Mouse (Mus musculus): Measurements from ENCODE around the gene Ube2r2. TPM values are rescaled to one million over a fixed set of nuclear protein-coding genes. Genes with fewer than 3 reads are reported as not detected.

Gene Ube2r2
- polyA plus RNA-seq, 1 experiment from 2014 or later = 81.7 TPM

DNA sequence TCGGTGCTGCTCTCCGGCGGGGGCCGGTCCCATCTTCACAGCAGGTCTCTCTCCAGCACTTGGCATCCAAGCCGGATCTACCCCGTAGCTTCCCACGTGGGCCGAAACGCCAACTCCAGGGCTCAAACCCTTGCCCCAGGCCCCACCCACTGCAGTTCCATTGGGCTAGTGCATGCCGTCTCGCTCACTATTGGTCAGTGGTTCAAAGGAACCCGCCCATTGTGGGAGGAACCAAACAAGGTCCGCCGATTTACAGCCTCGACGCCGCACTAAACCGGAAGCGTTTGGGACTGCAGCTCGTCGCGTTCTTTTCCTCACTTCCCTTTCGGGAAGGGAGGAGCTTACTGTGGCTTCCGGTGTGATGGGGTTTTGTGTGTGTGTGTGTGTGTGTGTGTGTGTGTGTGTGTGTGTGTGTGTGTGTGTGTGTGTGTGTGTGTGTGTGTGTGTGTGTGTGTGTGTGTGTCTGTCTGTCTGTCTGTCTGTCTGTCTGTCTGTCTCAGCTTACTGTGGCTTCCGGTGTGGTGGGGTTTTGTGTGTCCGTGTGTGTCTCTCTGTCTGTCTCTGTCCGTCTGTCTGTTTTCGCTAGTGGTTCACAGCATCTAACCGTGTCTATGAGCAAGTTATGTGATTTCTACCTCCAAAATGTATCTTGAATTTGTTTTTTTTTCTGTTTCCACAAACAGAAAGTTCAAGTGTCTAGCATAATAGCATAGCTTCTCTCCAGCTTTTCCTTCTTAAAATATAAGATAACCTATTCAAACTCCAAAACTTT lies 11.2 kb upstream of the Ube2r2 start, which contains the start of gene Nol6:
Gene Nol6, minus strand, starts transcription at position 276 of the 772 bp plus-strand sequence.
- no peaks in the 10 kb centered on the region for H3K27me3 ChIP-seq
- H3K9me3 ChIP-seq (replicated peaks) = no peaks in the 10 kb centered on the region
- peak within 1 kb of the TSS; percentile 47 for H3K9ac ChIP-seq
- peak within 1 kb of the TSS; percentile 89 for H3K4me2 ChIP-seq
- ATAC-seq (replicated peaks; ENCODE audit: low FRiP score) = peak; percentile 99
- peaks cover 39% of the 10 kb centered on the region for H3K36me3 ChIP-seq
- 2% methylated on average over 29 of the region's 29 CpGs for WGBS
- no peak within 1 kb of the TSS for H3K27ac ChIP-seq
- peaks cover 12% of the 10 kb centered on the region for H3K4me1 ChIP-seq
- peak within 1 kb of the TSS; percentile 64 for H3K4me3 ChIP-seq (replicated peaks)

- Histone ChIP-seq H3K4me1 (peaks cover 2% of the 10 kb centered on the region), H3K9ac (no peak overlapping the region)
- WGBS = 1% methylated on average over 2 of the region's 2 CpGs
Measured at GRCm38 (mm10) chr4:41129406-41129805, 6.1 kb upstream of the Ube2r2 start.

GRCm38 (mm10) chr4:41129836-41130235 lies 5.7 kb upstream of the Ube2r2 start:
- no peak overlapping the region for H3K9ac ChIP-seq
- no peaks in the 10 kb centered on the region for H3K36me3 ChIP-seq
- peaks cover 6% of the 10 kb centered on the region for H3K4me1 ChIP-seq
- H3K4me2 ChIP-seq = no peak overlapping the region
- H3K27me3 ChIP-seq = no peaks in the 10 kb centered on the region
- H3K27ac ChIP-seq = no peak overlapping the region
- H3K9me3 ChIP-seq (replicated peaks) = no peaks in the 10 kb centered on the region
- no peak overlapping the region for H3K4me3 ChIP-seq (replicated peaks)
- ATAC-seq (replicated peaks; ENCODE audit: low FRiP score) = no peak
- WGBS = 80% methylated on average over 3 of the region's 3 CpGs

More at GRCm38 (mm10) chr4:41129406-41129805, 6.1 kb upstream of the Ube2r2 start:
- Histone ChIP-seq H3K9me3 (replicated peaks) (no peaks in the 10 kb centered on the region), H3K27me3 (no peaks in the 10 kb centered on the region), H3K4me2 (no peak overlapping the region), H3K27ac (no peak overlapping the region), H3K36me3 (no peaks in the 10 kb centered on the region), H3K4me3 (replicated peaks) (no peak overlapping the region)
- peak; percentile 81 for ATAC-seq (replicated peaks; ENCODE audit: low FRiP score)

DNA sequence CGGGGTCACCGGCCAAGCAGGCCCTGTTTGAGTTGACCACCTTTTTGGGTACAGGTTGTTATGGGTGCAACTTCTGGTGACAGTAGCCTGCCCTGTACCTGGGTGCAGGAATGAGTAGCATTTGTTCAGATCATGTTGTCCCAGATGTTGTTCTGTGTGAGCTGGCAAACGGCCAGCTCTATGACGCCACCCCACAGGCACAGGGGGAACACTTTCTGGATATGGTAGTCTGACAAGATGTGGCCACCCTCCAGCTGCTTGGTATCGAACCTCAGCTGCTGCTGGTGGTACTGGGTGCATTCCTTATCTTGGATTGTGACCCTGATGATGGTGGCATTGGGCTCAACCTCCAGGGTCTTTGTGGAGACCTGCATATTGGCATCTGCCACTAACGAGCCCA lies 3.1 kb upstream of the Ube2r2 start:
- WGBS = 83% methylated on average over 6 of the region's 6 CpGs

DNA sequence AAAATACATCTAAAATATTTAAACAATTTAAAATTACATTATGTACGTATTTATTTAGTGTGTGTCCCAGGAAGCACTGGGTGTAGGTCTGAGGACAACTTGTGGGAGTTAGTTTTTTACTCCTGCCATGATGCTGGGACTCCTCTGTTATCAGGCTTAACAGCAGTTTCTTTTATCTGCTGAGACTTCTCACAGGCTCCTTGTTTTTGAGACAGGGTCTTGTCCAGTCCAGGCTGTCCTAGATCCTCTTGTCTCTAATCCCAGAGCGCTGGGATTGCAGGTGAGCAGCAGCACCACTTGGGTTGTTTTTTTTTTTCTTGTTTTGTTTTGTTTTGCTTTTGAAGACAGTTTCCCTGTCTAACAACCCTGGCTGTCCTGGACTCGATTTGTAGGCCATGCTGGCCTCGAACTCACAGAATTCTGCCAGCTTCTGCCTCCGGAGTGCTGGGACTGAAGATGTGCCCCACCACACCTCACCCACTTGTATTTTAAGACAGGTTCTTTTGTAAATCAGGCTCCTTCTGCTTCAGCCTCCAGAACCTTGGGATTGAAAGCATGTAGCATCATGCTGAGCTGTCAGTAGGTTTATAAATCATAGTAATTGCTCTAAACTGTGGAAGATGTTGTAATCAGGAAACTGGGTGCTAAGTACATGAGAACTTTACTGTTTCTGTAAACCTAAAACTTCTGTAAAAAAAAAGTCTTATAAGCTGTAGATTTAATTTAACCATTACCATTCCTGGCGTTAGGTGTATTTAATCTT lies 1.8 kb upstream of the Ube2r2 start:
- Histone ChIP-seq H3K9ac (no peak overlapping the region), H3K27ac (no peak overlapping the region), H3K27me3 (no peaks in the 10 kb centered on the region), H3K4me3 (replicated peaks) (no peak overlapping the region), H3K4me1 (peaks cover 15% of the 10 kb centered on the region), H3K36me3 (peaks cover 6% of the 10 kb centered on the region), H3K9me3 (replicated peaks) (no peaks in the 10 kb centered on the region), H3K4me2 (no peak overlapping the region)
- no peak for ATAC-seq (replicated peaks; ENCODE audit: low FRiP score)
- WGBS = 60% methylated on average over 6 of the region's 6 CpGs

More for the DNA sequence above, 3.1 kb upstream of the Ube2r2 start:
- Histone ChIP-seq H3K4me3 (replicated peaks) (no peak overlapping the region), H3K9me3 (replicated peaks) (no peaks in the 10 kb centered on the region), H3K4me2 (no peak overlapping the region), H3K27me3 (no peaks in the 10 kb centered on the region), H3K9ac (no peak overlapping the region), H3K36me3 (no peaks in the 10 kb centered on the region), H3K27ac (no peak overlapping the region), H3K4me1 (peaks cover 11% of the 10 kb centered on the region)
- no peak for ATAC-seq (replicated peaks; ENCODE audit: low FRiP score)

- H3K27me3 ChIP-seq = no peaks in the 10 kb centered on the region
- H3K36me3 ChIP-seq = peaks cover 16% of the 10 kb centered on the region
- H3K27ac ChIP-seq = peak overlapping the region; percentile 99
- peaks cover 15% of the 10 kb centered on the region for H3K4me1 ChIP-seq
- H3K4me2 ChIP-seq = peak overlapping the region; percentile 77
- ATAC-seq (replicated peaks; ENCODE audit: low FRiP score) = peak; percentile 95
- peak overlapping the region; percentile 90 for H3K4me3 ChIP-seq (replicated peaks)
- no peaks in the 10 kb centered on the region for H3K9me3 ChIP-seq (replicated peaks)
- peak overlapping the region; percentile 98 for H3K9ac ChIP-seq
- whole genome bisulfite sequencing = under 1% methylated on average over 35 of the region's 70 CpGs
Measured at GRCm38 (mm10) chr4:41134935-41135710, 420 bp upstream of the Ube2r2 start.

DNA sequence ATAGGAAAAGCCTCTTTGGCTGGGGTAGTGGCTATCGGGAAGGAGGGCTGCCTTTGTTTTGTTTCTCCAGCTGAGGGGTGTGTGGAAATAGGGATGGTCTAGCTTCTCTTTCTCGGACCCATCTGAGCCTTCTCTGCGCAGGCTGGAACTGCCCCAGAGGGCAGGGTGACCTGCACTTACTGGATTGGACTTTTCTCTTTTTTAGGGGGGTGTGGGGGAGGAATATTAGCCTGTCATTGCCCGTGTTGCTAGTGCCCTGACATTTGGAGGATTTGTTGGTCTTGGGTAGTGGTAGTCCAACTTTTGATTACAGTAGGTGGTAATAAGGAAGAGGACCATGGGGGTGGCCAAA lies 887 bp downstream of the Ube2r2 start:
- Histone ChIP-seq H3K27me3 (no peaks in the 10 kb centered on the region), H3K9me3 (replicated peaks) (no peaks in the 10 kb centered on the region), H3K27ac (peak overlapping the region; percentile 99), H3K4me3 (replicated peaks) (peak overlapping the region; percentile 90), H3K4me1 (peaks cover 19% of the 10 kb centered on the region), H3K36me3 (peaks cover 27% of the 10 kb centered on the region), H3K4me2 (peak overlapping the region; percentile 77), H3K9ac (peak overlapping the region; percentile 98)
- WGBS = 2% methylated on average over 4 of the region's 4 CpGs
- peak; percentile 35 for ATAC-seq (replicated peaks; ENCODE audit: low FRiP score)

GRCm38 (mm10) chr4:41136811-41137210 lies 1.3 kb downstream of the Ube2r2 start:
- no peak for ATAC-seq (replicated peaks; ENCODE audit: low FRiP score)
- WGBS = 0% methylated on average over 8 of the region's 8 CpGs
- Histone ChIP-seq H3K4me1 (peaks cover 19% of the 10 kb centered on the region), H3K4me2 (peak overlapping the region; percentile 77), H3K27me3 (no peaks in the 10 kb centered on the region), H3K9me3 (replicated peaks) (no peaks in the 10 kb centered on the region), H3K9ac (peak overlapping the region; percentile 98), H3K4me3 (replicated peaks) (peak overlapping the region; percentile 90), H3K27ac (peak overlapping the region; percentile 99), H3K36me3 (peaks cover 31% of the 10 kb centered on the region)

DNA sequence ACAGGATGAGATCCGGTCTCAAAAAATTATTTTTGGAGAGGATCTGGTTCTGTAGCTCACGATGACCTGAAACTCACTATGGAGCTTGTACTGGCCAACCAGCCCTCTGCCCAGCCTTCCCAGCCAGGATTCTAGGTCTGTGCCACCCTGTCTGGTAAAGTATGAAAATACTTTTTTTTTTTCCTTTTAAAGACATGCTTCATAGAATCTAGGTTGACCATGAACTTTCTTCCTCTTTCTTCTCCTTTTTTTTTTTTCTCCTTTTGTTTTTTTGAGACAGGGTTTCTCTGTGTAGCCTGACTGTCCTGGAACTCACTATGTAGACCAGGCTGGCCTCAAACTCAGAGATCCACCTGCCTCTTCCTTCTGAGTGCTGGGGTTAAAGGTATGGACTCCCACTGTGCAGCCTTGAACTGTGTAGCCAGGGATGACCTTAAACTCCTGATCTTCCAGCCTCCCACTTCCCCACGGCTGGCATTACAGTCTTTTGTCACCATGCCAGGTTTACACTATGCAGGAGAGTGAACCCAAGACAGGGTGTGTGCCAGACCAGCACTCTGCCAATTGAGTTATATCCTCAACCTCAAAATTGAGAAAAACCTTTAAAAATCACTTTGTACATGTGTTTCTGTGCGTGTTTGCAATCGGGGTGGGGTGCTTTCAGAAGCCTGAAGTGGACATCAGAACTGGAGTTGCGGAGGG lies 4.8 kb downstream of the Ube2r2 start:
- Histone ChIP-seq H3K9me3 (replicated peaks) (no peaks in the 10 kb centered on the region), H3K27me3 (no peaks in the 10 kb centered on the region), H3K9ac (no peak overlapping the region), H3K4me1 (peaks cover 13% of the 10 kb centered on the region), H3K4me3 (replicated peaks) (no peak overlapping the region), H3K36me3 (peaks cover 53% of the 10 kb centered on the region), H3K4me2 (no peak overlapping the region), H3K27ac (no peak overlapping the region)
- 89% methylated on average over 6 of the region's 6 CpGs for WGBS
- no peak for ATAC-seq (replicated peaks; ENCODE audit: low FRiP score)

DNA sequence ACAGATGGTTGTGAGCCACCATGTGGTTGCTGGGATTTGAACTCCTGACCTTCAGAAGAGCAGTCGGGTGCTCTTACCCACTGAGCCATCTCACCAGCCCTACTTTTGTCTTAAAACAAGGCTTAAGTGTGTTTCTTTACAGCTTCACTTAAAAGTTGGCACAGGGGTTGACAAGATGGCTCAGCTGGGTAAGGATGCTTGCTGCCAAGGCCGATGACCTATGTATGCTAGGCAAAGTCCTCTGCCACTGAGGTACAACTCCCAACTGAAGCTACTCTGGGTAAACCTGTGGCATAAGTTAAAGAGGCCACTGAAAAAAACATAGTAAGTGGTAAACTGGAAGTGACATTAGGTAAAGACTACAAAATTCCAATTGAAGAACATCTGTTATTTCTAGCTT lies 7.1 kb downstream of the Ube2r2 start:
- H3K4me1 ChIP-seq = peaks cover 8% of the 10 kb centered on the region; the same call in 1 of the 2 replicates
- peaks cover 53% of the 10 kb centered on the region for H3K36me3 ChIP-seq
- no peak overlapping the region for H3K9ac ChIP-seq
- H3K4me2 ChIP-seq = no peak overlapping the region
- H3K4me3 ChIP-seq (replicated peaks) = no peak overlapping the region
- no peak overlapping the region for H3K27ac ChIP-seq
- no peak for ATAC-seq (replicated peaks; ENCODE audit: low FRiP score)
- no peaks in the 10 kb centered on the region for H3K27me3 ChIP-seq
- 86% methylated on average over 2 of the region's 2 CpGs for WGBS
- no peaks in the 10 kb centered on the region for H3K9me3 ChIP-seq (replicated peaks)

DNA sequence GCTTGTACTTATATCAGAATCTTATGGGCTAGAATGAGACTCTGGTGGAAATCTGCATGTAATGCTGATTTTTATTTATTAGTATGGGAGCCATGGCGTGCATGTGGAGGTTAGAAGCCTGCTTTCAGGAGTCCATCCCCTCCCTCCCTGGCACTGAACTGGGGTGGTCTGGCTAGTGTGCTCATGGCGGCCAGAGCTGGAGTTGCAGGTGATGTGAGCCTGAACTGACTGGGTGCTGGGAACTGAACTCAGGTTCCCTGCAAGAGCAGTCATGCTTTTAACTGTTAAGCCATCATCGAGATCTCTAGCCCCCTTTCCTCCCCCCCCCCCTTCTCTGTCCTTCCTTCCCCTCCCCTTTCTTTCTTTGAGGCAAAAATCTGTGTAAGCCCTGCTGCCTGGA lies 14.3 kb downstream of the Ube2r2 start:
- Histone ChIP-seq H3K9ac (no peak overlapping the region), H3K9me3 (replicated peaks) (no peaks in the 10 kb centered on the region), H3K36me3 (0 out of 2 replicates have a peak, but pooled peaks cover 12% of the 10 kb centered on the region), H3K27ac (no peak overlapping the region), H3K4me3 (replicated peaks) (no peak overlapping the region), H3K4me2 (no peak overlapping the region), H3K4me1 (0 out of 2 replicates have a peak, but pooled peaks cover 4% of the 10 kb centered on the region), H3K27me3 (no peaks in the 10 kb centered on the region)
- no peak for ATAC-seq (replicated peaks; ENCODE audit: low FRiP score)
- WGBS = 70% methylated on average over 3 of the region's 3 CpGs

Data from kidney, embryonic 15.5 days (tissue).